Mouse (Mus musculus) liver, postnatal 0 days (tissue): ENCODE data around the gene Apoh. TPM values are rescaled to one million over a fixed set of nuclear protein-coding genes. Genes with fewer than 3 reads are reported as not detected.
A peak's percentile ranks its signal among the peaks of the same experiment; 100 is the strongest.

ENCODE experiments used
- ATAC-seq: fragments of 200-750 bp; cut with Nextera tagmentation; 2 replicates; pipeline ENCODE4 v1.8.0; 2017; ENCODE audit warnings: mild to moderate bottlenecking, moderate library complexity
- DNase-seq: peaks from one replicate; pipeline ENCODE4 v3.0.0-alpha.2; 2016
- H3K27ac ChIP-seq: fragments of 300-500 bp; sonication (generic); 2 replicates; pipeline ENCODE4 v1.5.1; 2014; ENCODE audit warnings: antibody characterized with exemption, moderate library complexity, mild to moderate bottlenecking, low read depth
- H3K27me3 ChIP-seq: fragments of 300-500 bp; sonication (generic); 2 replicates; pipeline ENCODE4 v1.6.1; 2014; ENCODE audit warnings: low read length, control low read depth, mixed read lengths; ENCODE audit not compliant: insufficient read depth
- H3K36me3 ChIP-seq: fragments of 300-500 bp; sonication (generic); replicated peaks from 2 replicates; pipeline ENCODE4 v1.6.1; 2014; ENCODE audit warnings: mild to moderate bottlenecking, control low read depth, low read length, moderate library complexity, mixed read lengths; ENCODE audit not compliant: insufficient read depth
- H3K4me1 ChIP-seq: fragments of 300-500 bp; sonication (generic); 2 replicates; pipeline ENCODE4 v1.6.1; 2014; ENCODE audit warnings: antibody characterized with exemption, mild to moderate bottlenecking, control low read depth; ENCODE audit not compliant: insufficient read depth
- H3K4me2 ChIP-seq: fragments of 300-500 bp; sonication (generic); 2 replicates; pipeline ENCODE4 v1.6.1; 2014; ENCODE audit warnings: low read depth, mild to moderate bottlenecking, low read length, moderate library complexity, mixed read lengths
- H3K4me3 ChIP-seq: fragments of 300-500 bp; sonication (generic); 2 replicates; pipeline ENCODE4 v1.5.1; 2014; ENCODE audit warnings: low read depth, low read length
- H3K9ac ChIP-seq: fragments of 300-500 bp; sonication (generic); replicated peaks from 2 replicates; pipeline ENCODE4 v1.6.1; 2014; ENCODE audit warnings: mild to moderate bottlenecking, moderate library complexity
- H3K9me3 ChIP-seq: fragments of 300-500 bp; sonication (generic); 2 replicates; pipeline ENCODE4 v1.6.1; 2016; ENCODE audit warnings: mild to moderate bottlenecking, control low read depth, low read length, mixed read lengths
- CTCF ChIP-seq: sonication (generic); IDR thresholded peaks from 2 replicates; pipeline ENCODE4 v1.5.1; 2016; ENCODE audit warnings: antibody characterized with exemption, low read depth
- EP300 ChIP-seq: IDR thresholded peaks from 2 replicates; pipeline ENCODE4 v1.6.1; 2016; ENCODE audit warnings: antibody characterized with exemption, low read depth, mild to moderate bottlenecking
- WGBS: fragments of 180-500 bp; shearing (Covaris S2); extraction: QIAGEN DNeasy Blood & Tissue Kit; methylation state at CpG from one replicate; pipeline ENCODE4 v1.1.7; 2014; ENCODE audit not compliant: insufficient replicate concordance; 5-methylcytosine and 5-hydroxymethylcytosine counted together
- polyA plus RNA-seq: library from polyadenylated mRNA; unstranded; fragments of >200 nt; fragmentation: Nextera tagmentation; extraction: Ambion mirVana; gene quantifications from 2 replicates; pipeline ENCODE4 v1.2.1, GENCODE M21; 2015

The Apoh gene
- polyA plus RNA-seq, 1 experiment from 2014 or later = 3,365 TPM

DNA sequence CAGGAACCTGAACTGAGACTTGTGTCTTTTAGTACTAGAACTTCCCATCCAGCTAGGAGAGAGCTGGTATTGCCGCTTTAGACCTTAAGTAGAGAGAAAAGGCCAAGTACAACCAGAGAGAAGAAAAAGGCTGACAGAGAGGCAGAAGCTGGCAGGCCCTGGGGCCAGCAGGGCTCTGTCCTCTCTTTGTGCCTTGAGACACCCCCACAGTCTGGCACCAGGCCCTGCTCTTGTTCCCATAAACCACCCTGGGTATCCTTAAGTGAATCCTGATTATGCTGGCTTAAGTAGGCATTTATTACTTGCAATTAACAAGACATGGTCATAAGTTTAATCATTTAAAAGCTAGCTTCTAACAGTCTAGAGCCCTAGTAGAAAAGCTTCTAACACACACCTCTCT, 42.7 kb upstream of the Apoh start:
- no peak overlapping the region for H3K9ac ChIP-seq
- H3K4me3 ChIP-seq = no peak overlapping the region
- 88% methylated on average over 1 of the region's 1 CpGs for WGBS
- H3K36me3 ChIP-seq = no peaks in the 10 kb centered on the region
- H3K4me1 ChIP-seq = peaks cover 4% of the 10 kb centered on the region; the same call in 1 of the 2 replicates
- H3K27ac ChIP-seq = no peak overlapping the region
- DNase-seq (no peak), ATAC-seq (no peak)
- no peaks in the 10 kb centered on the region for H3K27me3 ChIP-seq
- H3K9me3 ChIP-seq = no peaks in the 10 kb centered on the region
- no peak overlapping the region for H3K4me2 ChIP-seq
- TF ChIP-seq CTCF (no peak), EP300 (no peak)

DNA sequence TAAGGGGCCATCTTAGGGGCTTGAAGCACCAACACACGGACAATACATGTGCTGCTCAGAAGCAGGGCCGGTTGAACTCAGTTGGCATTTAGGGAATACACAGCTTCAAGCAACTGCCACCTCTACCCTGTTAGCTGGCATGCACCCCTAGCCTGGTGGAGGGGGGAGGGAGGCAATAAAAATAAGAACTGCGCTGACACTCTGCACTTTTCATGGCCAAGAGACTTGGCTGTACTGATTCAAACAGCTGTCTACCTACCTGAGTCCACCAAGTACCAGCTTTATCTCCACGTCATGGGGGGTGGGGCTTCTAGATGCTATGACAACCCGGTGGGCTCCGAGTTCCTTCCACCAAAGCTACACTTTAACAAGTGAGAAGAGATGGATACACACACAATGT, 42.1 kb upstream of the Apoh start:
- ATAC-seq = no peak
- no peak overlapping the region for H3K27ac ChIP-seq
- DNase-seq = no peak
- H3K4me1 ChIP-seq = peaks cover 6% of the 10 kb centered on the region; the same call in 1 of the 2 replicates
- no peak overlapping the region for H3K4me2 ChIP-seq
- H3K4me3 ChIP-seq = no peak overlapping the region
- no peaks in the 10 kb centered on the region for H3K27me3 ChIP-seq
- no peaks in the 10 kb centered on the region for H3K36me3 ChIP-seq
- no peak overlapping the region for H3K9ac ChIP-seq
- TF ChIP-seq EP300 (no peak), CTCF (no peak)
- H3K9me3 ChIP-seq = no peaks in the 10 kb centered on the region
- 79% methylated on average over 6 of the region's 6 CpGs for WGBS

DNA sequence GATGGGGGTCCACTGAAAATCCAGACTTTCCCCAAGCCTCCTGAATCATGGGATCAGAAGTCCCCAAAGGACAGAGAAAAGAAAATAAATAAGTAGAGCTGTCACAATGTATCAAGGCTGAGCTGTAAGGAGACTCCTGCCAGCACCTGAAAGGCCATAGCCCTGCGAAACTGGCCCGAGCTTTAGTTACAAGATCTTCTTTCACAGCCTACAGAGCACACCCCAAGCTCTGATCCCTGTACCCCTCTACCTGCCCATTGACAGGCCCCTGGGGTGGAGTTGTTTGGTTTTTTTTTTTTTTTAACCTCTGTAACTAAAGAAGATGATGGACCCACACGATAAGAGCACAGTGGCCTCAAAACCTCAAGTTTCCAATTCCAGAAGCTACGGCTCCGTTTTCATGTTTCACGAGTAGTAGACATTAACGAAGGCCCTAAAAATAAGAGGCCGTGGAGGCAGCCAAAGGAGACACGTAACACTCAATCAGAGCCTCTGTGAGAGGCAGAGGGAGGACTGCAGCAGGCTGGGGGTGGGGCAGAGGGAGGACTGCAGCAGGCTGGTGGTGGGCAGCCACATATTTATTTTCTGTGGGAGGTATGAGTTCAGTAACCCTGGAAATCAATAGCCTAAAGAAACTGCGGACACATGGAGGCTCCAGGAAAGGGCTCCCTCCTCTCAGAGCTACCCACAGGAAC, 41.2 kb upstream of the Apoh start:
- peak; percentile 33; the same call in 1 of the 2 replicates for ATAC-seq
- TF ChIP-seq EP300 = no peak
- no peak for TF ChIP-seq CTCF
- Histone ChIP-seq H3K9me3 (no peaks in the 10 kb centered on the region), H3K27ac (no peak overlapping the region), H3K9ac (no peak overlapping the region), H3K4me1 (peaks cover 15% of the 10 kb centered on the region; the same call in 1 of the 2 replicates), H3K27me3 (no peaks in the 10 kb centered on the region), H3K4me2 (no peak overlapping the region), H3K4me3 (no peak overlapping the region), H3K36me3 (no peaks in the 10 kb centered on the region)
- no peak for DNase-seq
- WGBS = 72% methylated on average over 10 of the region's 10 CpGs

DNA sequence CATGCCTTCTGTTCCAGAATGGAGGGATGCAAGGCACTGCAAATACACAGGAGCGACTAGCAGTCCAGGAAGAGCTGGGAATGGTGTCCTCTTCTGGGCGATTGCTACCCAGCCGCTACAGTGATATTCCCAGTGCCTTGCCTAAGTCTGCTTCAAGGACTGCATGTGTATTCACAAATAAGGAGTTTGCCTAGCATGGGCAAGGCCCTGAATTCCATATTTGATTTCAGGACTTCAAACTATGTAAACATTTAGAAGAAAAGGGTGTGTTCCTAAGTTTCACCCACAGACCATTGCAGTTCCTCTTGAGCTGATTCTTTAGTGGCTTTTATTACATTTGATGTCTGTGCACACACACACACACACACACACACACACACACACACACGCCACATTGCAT, 39.4 kb upstream of the Apoh start:
- no peak for TF ChIP-seq CTCF
- no peak for TF ChIP-seq EP300
- WGBS = 88% methylated on average over 4 of the region's 4 CpGs
- H3K4me1 ChIP-seq = peaks cover 15% of the 10 kb centered on the region
- DNase-seq (no peak), ATAC-seq (no peak)
- H3K27me3 ChIP-seq = no peaks in the 10 kb centered on the region
- H3K9me3 ChIP-seq = no peaks in the 10 kb centered on the region
- no peak overlapping the region for H3K4me2 ChIP-seq
- H3K9ac ChIP-seq = no peak overlapping the region
- H3K27ac ChIP-seq = no peak overlapping the region
- no peaks in the 10 kb centered on the region for H3K36me3 ChIP-seq
- H3K4me3 ChIP-seq = no peak overlapping the region

DNA sequence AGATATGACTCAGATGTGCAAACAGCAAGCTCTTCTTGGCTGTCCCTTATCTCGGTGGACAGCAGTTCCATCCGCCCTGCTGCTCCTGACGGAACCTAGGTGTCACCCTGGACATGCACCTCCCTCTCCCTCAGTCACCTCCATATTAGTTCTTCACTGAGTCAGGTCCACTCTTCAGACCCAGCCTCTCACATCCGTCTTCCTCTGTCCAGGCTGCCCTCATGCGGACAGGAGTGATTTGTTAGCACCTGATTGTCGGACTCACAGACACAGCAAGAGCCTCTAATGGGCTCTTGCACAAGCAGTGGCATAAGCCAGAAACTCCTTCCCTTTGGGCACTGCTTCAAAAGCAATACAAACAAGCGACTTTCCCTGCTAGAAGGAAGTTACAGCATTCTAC, 35.9 kb upstream of the Apoh start:
- no peak for TF ChIP-seq EP300
- TF ChIP-seq CTCF = peak; percentile 30; the same call in 1 of the 2 replicates
- Histone ChIP-seq H3K4me3 (no peak overlapping the region), H3K4me1 (peaks cover 27% of the 10 kb centered on the region), H3K36me3 (no peaks in the 10 kb centered on the region), H3K27me3 (no peaks in the 10 kb centered on the region), H3K27ac (peak overlapping the region; percentile 71), H3K9me3 (no peaks in the 10 kb centered on the region), H3K4me2 (peak overlapping the region; percentile 33; the same call in 1 of the 2 replicates), H3K9ac (no peak overlapping the region)
- WGBS = 54% methylated on average over 7 of the region's 7 CpGs
- DNase-seq = peak; percentile 19
- peak; percentile 61 for ATAC-seq

DNA sequence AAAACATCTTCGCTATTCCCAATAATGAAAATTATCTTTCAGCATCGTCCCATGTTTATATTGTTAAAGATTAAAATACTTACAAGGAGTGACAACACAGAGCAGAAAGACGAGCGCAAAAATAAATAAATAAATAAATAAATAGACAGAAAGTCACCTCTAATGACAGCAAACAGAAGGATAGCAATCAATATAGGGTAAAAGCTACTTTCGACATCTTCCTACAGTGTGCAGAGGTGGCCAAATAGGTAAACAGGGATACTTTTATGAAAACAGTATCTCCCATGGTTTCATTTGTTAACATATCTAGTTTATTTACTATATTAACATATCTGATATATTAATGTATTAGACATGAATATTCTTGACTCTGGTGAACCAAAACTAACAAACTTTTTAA, 34.9 kb upstream of the Apoh start:
- ATAC-seq (peak; percentile 76), DNase-seq (no peak)
- no peaks in the 10 kb centered on the region for H3K27me3 ChIP-seq
- H3K27ac ChIP-seq = peak overlapping the region; percentile 71
- peaks cover 30% of the 10 kb centered on the region for H3K4me1 ChIP-seq
- 71% methylated on average over 5 of the region's 5 CpGs for WGBS
- H3K9me3 ChIP-seq = no peaks in the 10 kb centered on the region
- no peak overlapping the region for H3K4me3 ChIP-seq
- TF ChIP-seq EP300 = no peak
- no peak overlapping the region for H3K4me2 ChIP-seq
- H3K36me3 ChIP-seq = no peaks in the 10 kb centered on the region
- no peak overlapping the region for H3K9ac ChIP-seq
